Mouse (Mus musculus) embryo, embryonic 10.5 days (tissue): Measurements from ENCODE around the gene Cep112.

Experiments used
- DNase-seq: peaks from one replicate; pipeline ENCODE4 v3.0.0-alpha.2; 2015; ENCODE audit warnings: low spot score

Cep112 gene

GRCm38 (mm10) chr11:108447148-108447547 lies 22.2 kb downstream of the Cep112 start:
- peak; percentile 55 for DNase-seq

- peak; percentile 86 for DNase-seq
Measured at GRCm38 (mm10) chr11:108449811-108450210, 24.8 kb downstream of the Cep112 start.

GRCm38 (mm10) chr11:108459599-108459998 lies 34.6 kb downstream of the Cep112 start:
- DNase-seq, result no peak

GRCm38 (mm10) chr11:108464138-108464537 lies 39.1 kb downstream of the Cep112 start:
- DNase-seq, result no peak

GRCm38 (mm10) chr11:108464715-108465301 lies 39.8 kb downstream of the Cep112 start:
- DNase-seq, result no peak

- DNase-seq, result no peak
Measured at GRCm38 (mm10) chr11:108475738-108476137, 50.7 kb downstream of the Cep112 start.

- DNase-seq, result no peak
Measured at GRCm38 (mm10) chr11:108476226-108476625, 51.2 kb downstream of the Cep112 start.

- DNase-seq, result no peak
Measured at GRCm38 (mm10) chr11:108483976-108484375, 59.0 kb downstream of the Cep112 start.

GRCm38 (mm10) chr11:108488256-108488655 lies 63.3 kb downstream of the Cep112 start:
- DNase-seq, result no peak

GRCm38 (mm10) chr11:108489863-108490262 lies 64.9 kb downstream of the Cep112 start:
- no peak for DNase-seq

- no peak for DNase-seq
Measured at GRCm38 (mm10) chr11:108508190-108508589, 83.2 kb downstream of the Cep112 start.

- peak; percentile 36 for DNase-seq
Measured at GRCm38 (mm10) chr11:108527725-108528363, 102.9 kb downstream of the Cep112 start.

GRCm38 (mm10) chr11:108532901-108533300 lies 107.9 kb downstream of the Cep112 start:
- no peak for DNase-seq

GRCm38 (mm10) chr11:108534014-108534413 lies 109.0 kb downstream of the Cep112 start:
- no peak for DNase-seq

- peak; percentile 75 for DNase-seq
Measured at GRCm38 (mm10) chr11:108552997-108553622, 128.1 kb downstream of the Cep112 start.

- no peak for DNase-seq
Measured at GRCm38 (mm10) chr11:108553881-108554280, 128.9 kb downstream of the Cep112 start.

- DNase-seq, result no peak
Measured at GRCm38 (mm10) chr11:108558544-108558943, 133.6 kb downstream of the Cep112 start.

- no peak for DNase-seq
Measured at GRCm38 (mm10) chr11:108559506-108559905, 134.5 kb downstream of the Cep112 start.

GRCm38 (mm10) chr11:108562076-108562475 lies 137.1 kb downstream of the Cep112 start:
- DNase-seq, result no peak

- DNase-seq, result peak; percentile 81
Measured at GRCm38 (mm10) chr11:108586551-108587184, 161.7 kb downstream of the Cep112 start.

- no peak for DNase-seq
Measured at GRCm38 (mm10) chr11:108593207-108593958, 168.4 kb downstream of the Cep112 start.

GRCm38 (mm10) chr11:108593959-108594579 lies 169.1 kb downstream of the Cep112 start:
- DNase-seq, result no peak
